Mouse (Mus musculus) yolk sac, embryonic 10.5 days (tissue): ENCODE results near the gene Tmem50a.
"Not testable (repeated sequence)": the region's sequence is repeated elsewhere in the genome, so short reads cannot be mapped to it uniquely, and the experiment has no call there.

Experiments
- DNase-seq: peaks from one replicate; pipeline ENCODE4 v3.0.0-alpha.2; 2017; ENCODE audit warnings: low spot score

Gene Tmem50a

GRCm38 (mm10) chr4:134923258-134924018 lies 8.6 kb upstream of the Tmem50a start, which contains the start of gene Rsrp1:
TSS of gene Rsrp1 (plus strand) at chr4:134923592.
- peak; percentile 96 for DNase-seq

GRCm38 (mm10) chr4:134922925-134923244 lies 8.1 kb upstream of the Tmem50a start:
- peak; percentile 72 for DNase-seq

- no peak for DNase-seq
Observed at GRCm38 (mm10) chr4:134922111-134922924, 7.5 kb upstream of the Tmem50a start.

GRCm38 (mm10) chr4:134921703-134922102 lies 6.9 kb upstream of the Tmem50a start:
- no peak for DNase-seq

GRCm38 (mm10) chr4:134920631-134921030 lies 5.8 kb upstream of the Tmem50a start:
- no peak for DNase-seq

GRCm38 (mm10) chr4:134919733-134920540 lies 5.1 kb upstream of the Tmem50a start:
- no peak for DNase-seq

GRCm38 (mm10) chr4:134918381-134918780 lies 3.6 kb upstream of the Tmem50a start:
- no peak for DNase-seq

GRCm38 (mm10) chr4:134917194-134917593 lies 2.4 kb upstream of the Tmem50a start:
- no peak for DNase-seq

- no peak for DNase-seq
Observed at GRCm38 (mm10) chr4:134915223-134916050, 613 bp upstream of the Tmem50a start.

GRCm38 (mm10) chr4:134914122-134914863 lies 531 bp downstream of the Tmem50a start:
- DNase-seq, result no peak

- DNase-seq, result peak; percentile 35
Observed at GRCm38 (mm10) chr4:134913413-134913812, 1.4 kb downstream of the Tmem50a start.

GRCm38 (mm10) chr4:134911406-134911805 lies 3.4 kb downstream of the Tmem50a start:
- not testable (repeated sequence) for DNase-seq

GRCm38 (mm10) chr4:134903046-134903445 lies 11.8 kb downstream of the Tmem50a start:
- no peak for DNase-seq

GRCm38 (mm10) chr4:134901126-134901525 lies 13.7 kb downstream of the Tmem50a start:
- DNase-seq, result no peak

GRCm38 (mm10) chr4:134897256-134897655 lies 17.6 kb downstream of the Tmem50a start:
- DNase-seq, result no peak

GRCm38 (mm10) chr4:134892096-134892495 lies 22.7 kb downstream of the Tmem50a start:
- DNase-seq, result no peak

GRCm38 (mm10) chr4:134884364-134884763 lies 30.5 kb downstream of the Tmem50a start:
- no peak for DNase-seq

- DNase-seq, result no peak
Observed at GRCm38 (mm10) chr4:134883808-134884207, 31.0 kb downstream of the Tmem50a start.

GRCm38 (mm10) chr4:134883266-134883665 lies 31.6 kb downstream of the Tmem50a start:
- DNase-seq, result no peak

GRCm38 (mm10) chr4:134880041-134880440 lies 34.8 kb downstream of the Tmem50a start:
- no peak for DNase-seq
